Mouse (Mus musculus) forebrain, embryonic 11.5 days (tissue): ENCODE measurements at regions not wholly inside any gene's neighbourhood (a gene's known extent, or its start where the extent isn't known, plus 50 kb on each side); places are given as distances from the start of the nearest gene placed in this dataset.
"Not testable (repeated sequence)": the region's sequence is repeated elsewhere in the genome, so short reads cannot be mapped to it uniquely, and the experiment has no call there.

Experiments
- ATAC-seq: fragments of 200-750 bp; cut with Nextera tagmentation; replicated peaks from 2 replicates; pipeline ENCODE4 v1.8.0; 2017; ENCODE audit warnings: moderate TSS enrichment; ENCODE audit not compliant: low FRiP score
- DNase-seq: peaks from one replicate; pipeline ENCODE4 v3.0.0-alpha.2; 2017; ENCODE audit warnings: low spot score
- H3K27ac ChIP-seq: fragments of 300-500 bp; sonication (generic); 2 replicates; pipeline ENCODE4 v1.5.1; 2014; ENCODE audit warnings: low read depth, low read length
- H3K27me3 ChIP-seq: fragments of 300-500 bp; sonication (generic); 2 replicates; pipeline ENCODE4 v1.6.1; 2014; ENCODE audit warnings: mild to moderate bottlenecking, low read length, mixed read lengths; ENCODE audit not compliant: control insufficient read depth, insufficient read depth
- H3K36me3 ChIP-seq: fragments of 300-500 bp; sonication (generic); 2 replicates; pipeline ENCODE4 v1.6.1; 2014; ENCODE audit warnings: mild to moderate bottlenecking, low read length, moderate library complexity, mixed read lengths; ENCODE audit not compliant: control insufficient read depth, insufficient read depth
- H3K4me1 ChIP-seq: fragments of 300-500 bp; sonication (generic); replicated peaks from 2 replicates; pipeline ENCODE4 v1.6.1; 2014; ENCODE audit warnings: low read length, mixed read lengths; ENCODE audit not compliant: control insufficient read depth, insufficient read depth
- H3K4me2 ChIP-seq: fragments of 300-500 bp; sonication (generic); 2 replicates; pipeline ENCODE4 v1.6.1; 2014; ENCODE audit warnings: low read depth, mild to moderate bottlenecking, low read length, moderate library complexity, mixed read lengths; ENCODE audit not compliant: severe bottlenecking
- H3K4me3 ChIP-seq: fragments of 300-500 bp; sonication (generic); 2 replicates; pipeline ENCODE4 v1.5.1; 2014; ENCODE audit warnings: low read depth, low read length
- H3K9ac ChIP-seq: fragments of 300-500 bp; sonication (generic); 2 replicates; pipeline ENCODE4 v1.6.1; 2014; ENCODE audit warnings: low read length
- H3K9me3 ChIP-seq: fragments of 300-500 bp; sonication (generic); 2 replicates; pipeline ENCODE4 v1.6.1; 2016; ENCODE audit warnings: low read length, mixed read lengths; ENCODE audit not compliant: control insufficient read depth
- WGBS: fragments of 180-500 bp; shearing (Covaris S2); extraction: QIAGEN DNeasy Blood & Tissue Kit; methylation state at CpG from one replicate; pipeline ENCODE4 v1.1.7; 2014; 5-methylcytosine and 5-hydroxymethylcytosine counted together

- ATAC-seq, H3K27ac ChIP-seq, H3K9ac ChIP-seq, H3K27me3 ChIP-seq, H3K9me3 ChIP-seq, DNase-seq, H3K4me1 ChIP-seq, H3K4me2 ChIP-seq, H3K4me3 ChIP-seq, H3K36me3 ChIP-seq: not testable (repeated sequence)
- WGBS, result 54% methylated on average over 1 of the region's 1 CpGs
Observed at GRCm38 (mm10) chr6:12876947-12877346, 127.7 kb upstream of the Thsd7a start.

DNA sequence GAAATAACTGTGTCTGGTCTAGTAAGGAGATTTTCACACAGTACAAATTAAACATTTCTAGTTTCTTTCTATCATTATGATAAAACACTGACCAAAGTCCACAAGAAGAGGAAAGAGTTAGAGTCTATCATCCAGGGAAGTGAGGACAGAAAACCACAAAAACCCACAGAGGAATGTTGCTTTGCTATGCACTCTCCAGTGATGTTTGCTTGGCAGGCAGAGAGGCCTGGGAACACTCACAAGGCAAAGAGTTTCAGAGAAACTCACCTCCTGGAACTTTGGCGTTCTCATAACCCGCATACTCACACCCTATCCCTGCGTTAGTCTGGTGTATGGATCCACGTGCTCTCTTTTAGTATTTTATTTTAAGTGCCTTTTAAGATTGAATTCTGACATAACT lies 127.2 kb upstream of the Thsd7a start:
- no peak for DNase-seq
- WGBS, result 20% methylated on average over 4 of the region's 4 CpGs
- H3K9me3 ChIP-seq, result no peaks in the 10 kb centered on the region
- H3K36me3 ChIP-seq, result no peaks in the 10 kb centered on the region
- H3K27ac ChIP-seq, result no peak overlapping the region
- no peaks in the 10 kb centered on the region for H3K4me1 ChIP-seq
- no peak overlapping the region for H3K4me3 ChIP-seq
- no peak overlapping the region for H3K9ac ChIP-seq
- no peaks in the 10 kb centered on the region for H3K27me3 ChIP-seq
- ATAC-seq, result no peak
- no peak overlapping the region for H3K4me2 ChIP-seq

DNA sequence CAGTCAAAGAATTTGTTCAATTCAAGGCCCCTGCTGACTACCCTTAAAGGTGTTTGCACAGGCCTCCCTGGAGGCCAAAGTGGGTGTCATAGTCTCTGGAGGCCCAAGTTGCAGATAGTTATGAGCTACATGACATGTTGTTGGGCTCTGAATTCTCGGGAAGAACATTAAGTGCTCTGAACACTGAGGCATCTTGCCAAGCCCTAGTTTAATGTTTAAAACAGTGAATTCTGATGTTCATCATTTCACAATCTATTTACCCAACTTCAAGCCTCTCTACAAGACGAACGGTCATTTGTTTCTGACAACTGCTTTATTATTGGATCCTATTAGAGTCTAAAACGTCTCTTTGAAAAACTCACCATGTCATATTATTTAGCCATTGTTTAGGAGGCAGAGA lies 119.0 kb upstream of the Thsd7a start:
- no peaks in the 10 kb centered on the region for H3K4me1 ChIP-seq
- ATAC-seq (no peak), DNase-seq (no peak)
- H3K27me3 ChIP-seq, result no peaks in the 10 kb centered on the region
- WGBS, result 87% methylated on average over 4 of the region's 4 CpGs
- no peak overlapping the region for H3K9ac ChIP-seq
- no peaks in the 10 kb centered on the region for H3K36me3 ChIP-seq
- no peak overlapping the region for H3K4me2 ChIP-seq
- no peak overlapping the region for H3K4me3 ChIP-seq
- H3K9me3 ChIP-seq, result no peaks in the 10 kb centered on the region
- no peak overlapping the region for H3K27ac ChIP-seq

GRCm38 (mm10) chr6:12852041-12852440 lies 102.8 kb upstream of the Thsd7a start:
- 94% methylated on average over 1 of the region's 1 CpGs for WGBS
- Histone ChIP-seq H3K27me3 (no peaks in the 10 kb centered on the region), H3K9me3 (no peaks in the 10 kb centered on the region), H3K4me2 (no peak overlapping the region), H3K9ac (no peak overlapping the region), H3K4me1 (no peaks in the 10 kb centered on the region), H3K27ac (no peak overlapping the region), H3K36me3 (no peaks in the 10 kb centered on the region), H3K4me3 (no peak overlapping the region)
- no peak for DNase-seq
- ATAC-seq, result no peak

GRCm38 (mm10) chr6:12835079-12835478 lies 85.9 kb upstream of the Thsd7a start:
- H3K27ac ChIP-seq, H3K9me3 ChIP-seq, H3K4me3 ChIP-seq, H3K9ac ChIP-seq, ATAC-seq, H3K36me3 ChIP-seq, H3K27me3 ChIP-seq, H3K4me1 ChIP-seq, H3K4me2 ChIP-seq, DNase-seq: not testable (repeated sequence)
- 33% methylated on average over 3 of the region's 3 CpGs for WGBS

DNA sequence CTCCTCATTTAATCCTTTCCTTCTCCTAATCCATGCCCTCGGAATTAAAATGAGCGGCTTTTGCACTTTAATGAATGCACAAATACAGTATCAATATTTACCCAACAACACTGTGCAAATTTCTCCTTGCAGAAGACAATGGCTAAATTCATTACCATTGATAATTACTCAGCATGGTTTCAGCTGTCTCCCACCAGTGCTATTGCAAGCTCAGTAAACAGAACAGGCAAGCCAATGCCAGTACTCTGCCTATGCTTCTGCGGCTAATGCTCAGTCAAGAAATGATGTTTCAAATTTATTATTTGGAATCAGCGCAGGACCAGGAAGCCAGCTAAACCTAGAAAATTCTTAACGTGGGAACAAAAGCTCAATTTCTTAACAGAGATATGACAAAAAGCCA lies 84.1 kb upstream of the Thsd7a start:
- DNase-seq, result no peak
- H3K4me3 ChIP-seq, result no peak overlapping the region
- no peaks in the 10 kb centered on the region for H3K9me3 ChIP-seq
- no peaks in the 10 kb centered on the region for H3K4me1 ChIP-seq
- H3K36me3 ChIP-seq, result no peaks in the 10 kb centered on the region
- ATAC-seq, result peak; percentile 76; the same call in 1 of the 2 replicates
- H3K9ac ChIP-seq, result no peak overlapping the region
- no peak overlapping the region for H3K4me2 ChIP-seq
- no peak overlapping the region for H3K27ac ChIP-seq
- 24% methylated on average over 5 of the region's 5 CpGs for WGBS
- no peaks in the 10 kb centered on the region for H3K27me3 ChIP-seq

GRCm38 (mm10) chr6:12831916-12832315 lies 82.7 kb upstream of the Thsd7a start:
- ATAC-seq, result no peak

DNA sequence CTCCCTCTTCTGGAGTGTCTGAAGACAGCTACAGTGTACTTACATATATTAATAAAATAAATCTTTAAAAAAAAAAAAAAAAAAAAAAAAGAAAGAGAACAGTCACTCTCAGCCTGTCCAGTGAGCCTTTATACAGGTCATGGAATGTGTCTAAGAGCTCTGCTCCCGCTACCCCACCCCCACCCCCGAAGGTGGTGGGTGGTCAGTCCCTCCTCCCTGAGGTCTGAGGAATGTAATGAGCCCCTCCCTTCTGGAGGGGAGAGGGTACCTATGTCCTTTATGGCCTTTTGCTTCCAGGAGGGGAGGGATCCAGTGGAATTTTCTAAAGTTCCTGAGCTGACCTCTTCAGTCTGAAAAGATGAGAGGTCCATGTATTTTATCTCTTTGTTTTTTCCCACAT lies 82.3 kb upstream of the Thsd7a start:
- Histone ChIP-seq H3K9me3 (no peaks in the 10 kb centered on the region), H3K36me3 (no peaks in the 10 kb centered on the region), H3K9ac (no peak overlapping the region), H3K27me3 (no peaks in the 10 kb centered on the region), H3K4me2 (no peak overlapping the region), H3K4me3 (no peak overlapping the region), H3K27ac (no peak overlapping the region), H3K4me1 (no peaks in the 10 kb centered on the region)
- ATAC-seq (no peak), DNase-seq (no peak)
- 76% methylated on average over 2 of the region's 2 CpGs for WGBS

More at GRCm38 (mm10) chr6:12831916-12832315, 82.7 kb upstream of the Thsd7a start:
- Histone ChIP-seq H3K27ac (no peak overlapping the region), H3K4me3 (no peak overlapping the region), H3K4me2 (no peak overlapping the region), H3K4me1 (no peaks in the 10 kb centered on the region), H3K36me3 (no peaks in the 10 kb centered on the region), H3K9ac (no peak overlapping the region), H3K27me3 (no peaks in the 10 kb centered on the region), H3K9me3 (no peaks in the 10 kb centered on the region)
- no peak for DNase-seq

- Histone ChIP-seq H3K4me1 (no peaks in the 10 kb centered on the region), H3K27ac (no peak overlapping the region), H3K27me3 (no peaks in the 10 kb centered on the region), H3K36me3 (no peaks in the 10 kb centered on the region), H3K4me2 (no peak overlapping the region), H3K9ac (no peak overlapping the region), H3K9me3 (no peaks in the 10 kb centered on the region), H3K4me3 (no peak overlapping the region)
- no peak for ATAC-seq
- WGBS, result 80% methylated on average over 4 of the region's 4 CpGs
- DNase-seq, result no peak
Observed at GRCm38 (mm10) chr6:12827745-12828144, 78.5 kb upstream of the Thsd7a start.
